Mouse (Mus musculus): ENCODE results near the gene Rara. TPM values are rescaled to one million over a fixed set of nuclear protein-coding genes. Genes with fewer than 3 reads are reported as not detected.

Rara gene
- polyA plus RNA-seq, 1 experiment: 18.0 TPM

DNA sequence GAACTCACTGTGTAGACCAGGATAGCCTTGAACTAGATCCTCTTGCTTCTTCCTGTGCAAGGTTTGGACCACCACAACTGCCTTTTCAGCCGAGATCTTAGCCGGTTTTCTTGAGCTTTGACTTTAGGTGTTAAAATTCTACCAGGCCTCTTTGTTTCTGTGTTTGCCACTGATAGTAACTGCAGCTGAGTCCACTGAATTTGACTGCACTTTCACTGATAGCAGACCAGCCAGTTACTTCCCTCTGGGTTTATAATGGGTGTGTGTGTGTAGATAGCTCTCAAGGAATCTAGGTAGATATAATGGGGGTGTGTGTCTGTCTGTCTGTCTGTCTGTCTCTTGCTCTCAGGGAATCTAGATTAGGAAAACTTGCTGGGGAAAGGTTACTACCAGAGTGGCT is 23.0 kb upstream of the Rara start:
- Histone ChIP-seq H3K4me1 (ENCODE audit: control insufficient read depth, insufficient read depth, low read length) (no peaks in the 10 kb centered on the region), H3K27ac (ENCODE audit: insufficient read depth, low read depth, low read length) (peak overlapping the region; percentile 33), H3K36me3 (ENCODE audit: control insufficient read depth, insufficient read depth, low read length) (peaks cover 4% of the 10 kb centered on the region; the same call in 1 of the 2 replicates), H3K27me3 (replicated peaks; ENCODE audit: control insufficient read depth, insufficient read depth, low read length) (no peaks in the 10 kb centered on the region), H3K4me3 (ENCODE audit: insufficient read depth, low read depth, low read length) (no peak overlapping the region)
- DNase-seq: no peak
- 54% methylated on average over 2 of the region's 2 CpGs for WGBS
- TF ChIP-seq CTCF (conservative IDR thresholded peaks at IDR 0.05; ENCODE audit: insufficient read depth, insufficient read length, low read depth, low read length) (no peak), POLR2A (IDR thresholded peaks at IDR 0.05; ENCODE audit: low read depth, low read length) (no peak)

DNA sequence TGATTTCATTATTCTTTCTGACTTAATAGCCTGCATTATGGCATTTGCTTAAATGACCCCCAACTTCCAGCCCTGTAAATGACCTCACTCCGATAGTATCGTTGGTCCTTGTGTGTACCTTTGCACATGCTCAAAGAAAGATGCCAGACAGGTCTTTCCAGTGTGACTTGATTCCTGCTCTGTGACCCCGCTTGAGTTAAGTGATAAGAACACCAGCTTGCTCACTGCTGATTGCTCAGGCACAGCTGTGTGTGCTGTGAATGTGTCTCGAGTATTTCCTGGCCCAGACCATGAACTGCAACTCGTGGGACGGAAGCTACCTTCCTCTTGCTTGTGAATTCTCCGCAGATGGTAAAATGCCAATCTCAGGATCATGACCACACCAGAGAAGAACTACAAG is 22.6 kb upstream of the Rara start:
- Histone ChIP-seq H3K27ac (ENCODE audit: insufficient read depth, low read depth, low read length) (peak overlapping the region; percentile 49; the same call in 1 of the 2 replicates), H3K27me3 (replicated peaks; ENCODE audit: control insufficient read depth, insufficient read depth, low read length) (no peaks in the 10 kb centered on the region), H3K4me3 (ENCODE audit: insufficient read depth, low read depth, low read length) (no peak overlapping the region), H3K4me1 (ENCODE audit: control insufficient read depth, insufficient read depth, low read length) (no peaks in the 10 kb centered on the region), H3K36me3 (ENCODE audit: control insufficient read depth, insufficient read depth, low read length) (0 out of 2 replicates have a peak, but pooled peaks cover 2% of the 10 kb centered on the region)
- TF ChIP-seq CTCF (conservative IDR thresholded peaks at IDR 0.05; ENCODE audit: insufficient read depth, insufficient read length, low read depth, low read length) (no peak), POLR2A (IDR thresholded peaks at IDR 0.05; ENCODE audit: low read depth, low read length) (no peak)
- WGBS: 53% methylated on average over 7 of the region's 7 CpGs
- DNase-seq: peak; percentile 47

- TF ChIP-seq CTCF (conservative IDR thresholded peaks at IDR 0.05; ENCODE audit: insufficient read depth, insufficient read length, low read depth, low read length) (no peak), POLR2A (IDR thresholded peaks at IDR 0.05; ENCODE audit: low read depth, low read length) (no peak)
- H3K27ac ChIP-seq (ENCODE audit: insufficient read depth, low read depth, low read length): peak overlapping the region; percentile 49
Measured at GRCm38 (mm10) chr11:98905583-98905982, 22.0 kb upstream of the Rara start.

DNA sequence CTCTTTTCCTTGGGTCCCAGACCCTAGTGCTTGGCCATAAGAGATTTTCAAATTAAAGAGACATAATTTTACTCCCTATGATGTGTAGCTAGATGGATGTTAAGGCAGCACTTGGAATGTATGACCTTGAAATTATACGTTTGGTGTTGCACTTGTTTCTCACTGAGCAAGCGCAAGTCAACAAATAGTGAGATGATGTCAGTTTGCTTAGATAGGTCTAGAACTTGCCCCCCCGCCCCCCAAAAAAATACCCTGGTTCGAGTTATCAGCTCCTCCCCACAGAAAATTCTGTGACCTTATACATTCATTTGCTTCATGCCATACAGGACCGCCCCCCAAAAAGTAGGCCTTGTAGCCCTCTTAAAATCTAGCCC is 20.6 kb upstream of the Rara start:
- no peaks in the 10 kb centered on the region for H3K36me3 ChIP-seq (ENCODE audit: control insufficient read depth, insufficient read depth, low read length)
- H3K27ac ChIP-seq (ENCODE audit: insufficient read depth, low read depth, low read length): peak overlapping the region; percentile 32; the same call in 1 of the 2 replicates
- WGBS: 55% methylated on average over 5 of the region's 5 CpGs
- no peaks in the 10 kb centered on the region for H3K4me1 ChIP-seq (ENCODE audit: control insufficient read depth, insufficient read depth, low read length)
- peak overlapping the region; percentile 38 for H3K4me3 ChIP-seq (ENCODE audit: insufficient read depth, low read depth, low read length)
- H3K27me3 ChIP-seq (replicated peaks; ENCODE audit: control insufficient read depth, insufficient read depth, low read length): no peaks in the 10 kb centered on the region
- TF ChIP-seq POLR2A (IDR thresholded peaks at IDR 0.05; ENCODE audit: low read depth, low read length) (no peak), CTCF (conservative IDR thresholded peaks at IDR 0.05; ENCODE audit: insufficient read depth, insufficient read length, low read depth, low read length) (no peak)
- no peak for DNase-seq

More at GRCm38 (mm10) chr11:98905583-98905982, 22.0 kb upstream of the Rara start:
- WGBS: 36% methylated on average over 4 of the region's 4 CpGs
- H3K27me3 ChIP-seq (replicated peaks; ENCODE audit: control insufficient read depth, insufficient read depth, low read length): no peaks in the 10 kb centered on the region
- DNase-seq: no peak
- H3K36me3 ChIP-seq (ENCODE audit: control insufficient read depth, insufficient read depth, low read length): 0 out of 2 replicates have a peak, but pooled peaks cover 2% of the 10 kb centered on the region
- H3K4me1 ChIP-seq (ENCODE audit: control insufficient read depth, insufficient read depth, low read length): no peaks in the 10 kb centered on the region
- H3K4me3 ChIP-seq (ENCODE audit: insufficient read depth, low read depth, low read length): no peak overlapping the region

DNA sequence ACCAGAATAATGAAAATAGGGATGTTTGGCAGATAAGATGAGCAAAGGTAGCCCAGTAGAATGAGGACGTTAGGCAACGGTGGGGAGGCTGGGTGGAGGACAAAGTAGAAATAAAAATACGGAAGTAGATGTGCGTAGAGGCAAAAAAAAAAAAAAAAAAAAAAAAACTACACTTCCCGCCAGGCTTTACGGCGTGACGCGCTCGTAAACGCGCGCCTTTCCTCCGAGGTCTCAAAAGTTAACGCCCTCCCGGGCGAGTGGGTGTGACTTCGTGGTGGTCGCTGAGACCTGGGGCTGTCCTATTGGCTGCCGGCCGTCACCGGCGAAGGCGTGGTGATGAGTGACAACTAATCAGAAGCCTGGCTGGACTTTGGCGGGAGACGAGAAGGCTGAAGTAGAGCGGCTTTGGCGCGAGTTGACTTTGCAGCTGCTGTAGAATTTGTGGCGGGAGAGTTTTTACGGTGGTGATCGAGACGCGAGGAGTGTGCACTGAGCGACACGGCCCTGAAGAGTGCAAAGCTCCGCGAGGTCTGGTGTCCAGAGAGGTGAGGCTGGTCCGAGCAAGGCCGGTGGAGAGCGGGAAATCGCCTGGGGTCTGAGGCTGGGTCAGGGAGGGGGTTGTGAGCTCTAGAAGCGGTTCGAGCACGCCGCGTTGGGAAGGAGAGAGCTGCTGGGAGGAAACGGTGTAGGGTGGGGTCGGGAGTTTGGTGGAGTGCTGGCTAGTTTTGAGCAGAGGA is 20.0 kb upstream of the Rara start, which contains the start of gene Cdc6:
Gene Cdc6 (plus strand): TSS at position 365 of the 737 bp plus-strand sequence.
- Histone ChIP-seq H3K27me3 (replicated peaks; ENCODE audit: control insufficient read depth, insufficient read depth, low read length) (no peaks in the 10 kb centered on the region), H3K36me3 (ENCODE audit: control insufficient read depth, insufficient read depth, low read length) (no peaks in the 10 kb centered on the region), H3K4me1 (ENCODE audit: control insufficient read depth, insufficient read depth, low read length) (no peaks in the 10 kb centered on the region), H3K27ac (ENCODE audit: insufficient read depth, low read depth, low read length) (peak within 1 kb of the TSS; percentile 32; the same call in 1 of the 2 replicates), H3K4me3 (ENCODE audit: insufficient read depth, low read depth, low read length) (peak within 1 kb of the TSS; percentile 39)
- DNase-seq: peak; percentile 99
- WGBS: under 1% methylated on average over 49 of the region's 49 CpGs
- TF ChIP-seq POLR2A (IDR thresholded peaks at IDR 0.05; ENCODE audit: low read depth, low read length) (no peak), CTCF (conservative IDR thresholded peaks at IDR 0.05; ENCODE audit: insufficient read depth, insufficient read length, low read depth, low read length) (no peak)

DNA sequence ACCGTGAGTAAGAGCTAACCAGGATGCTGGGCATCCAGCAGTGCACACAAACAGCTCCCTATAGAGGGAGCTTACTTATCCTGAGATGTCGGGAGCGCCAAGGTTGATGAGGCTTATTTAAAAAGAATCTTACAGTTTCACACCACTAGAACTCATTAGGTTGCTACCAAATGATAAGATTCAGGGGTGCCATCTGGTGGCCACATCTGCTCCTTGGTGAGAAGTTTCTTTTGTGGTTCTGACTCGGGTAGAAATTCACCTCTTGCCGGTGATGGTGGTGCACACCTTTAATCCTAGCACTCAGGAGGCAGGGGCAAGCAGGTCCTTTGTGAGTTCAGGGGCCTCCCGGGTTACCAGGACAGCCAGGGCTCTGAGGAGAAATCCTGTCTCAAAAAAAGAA is 18.0 kb upstream of the Rara start:
- H3K4me3 ChIP-seq (ENCODE audit: insufficient read depth, low read depth, low read length): no peak overlapping the region
- H3K27me3 ChIP-seq (replicated peaks; ENCODE audit: control insufficient read depth, insufficient read depth, low read length): no peaks in the 10 kb centered on the region
- no peaks in the 10 kb centered on the region for H3K4me1 ChIP-seq (ENCODE audit: control insufficient read depth, insufficient read depth, low read length)
- TF ChIP-seq POLR2A (IDR thresholded peaks at IDR 0.05; ENCODE audit: low read depth, low read length): no peak
- TF ChIP-seq CTCF (conservative IDR thresholded peaks at IDR 0.05; ENCODE audit: insufficient read depth, insufficient read length, low read depth, low read length): peak; percentile 49
- H3K36me3 ChIP-seq (ENCODE audit: control insufficient read depth, insufficient read depth, low read length): no peaks in the 10 kb centered on the region
- no peak overlapping the region for H3K27ac ChIP-seq (ENCODE audit: insufficient read depth, low read depth, low read length)
- WGBS: 19% methylated on average over 6 of the region's 6 CpGs
- peak; percentile 77 for DNase-seq

GRCm38 (mm10) chr11:98910415-98910814 is 17.2 kb upstream of the Rara start:
- Histone ChIP-seq H3K4me3 (ENCODE audit: insufficient read depth, low read depth, low read length) (no peak overlapping the region), H3K36me3 (ENCODE audit: control insufficient read depth, insufficient read depth, low read length) (no peaks in the 10 kb centered on the region), H3K27me3 (replicated peaks; ENCODE audit: control insufficient read depth, insufficient read depth, low read length) (no peaks in the 10 kb centered on the region), H3K27ac (ENCODE audit: insufficient read depth, low read depth, low read length) (no peak overlapping the region), H3K4me1 (ENCODE audit: control insufficient read depth, insufficient read depth, low read length) (no peaks in the 10 kb centered on the region)
- TF ChIP-seq CTCF (conservative IDR thresholded peaks at IDR 0.05; ENCODE audit: insufficient read depth, insufficient read length, low read depth, low read length): no peak
- TF ChIP-seq POLR2A (IDR thresholded peaks at IDR 0.05; ENCODE audit: low read depth, low read length): no peak
- WGBS: 92% methylated on average over 11 of the region's 11 CpGs
- no peak for DNase-seq

All from kidney, adult 2 months (tissue).